Mouse (Mus musculus) neural tube, embryonic 13.5 days (tissue): ENCODE measurements around the gene Cggbp1. TPM values are rescaled to one million over a fixed set of nuclear protein-coding genes. Genes with fewer than 3 reads are reported as not detected.

ENCODE experiments used
- ATAC-seq: fragments of 200-750 bp; cut with Nextera tagmentation; 2 replicates; pipeline ENCODE4 v1.8.0; 2017; ENCODE audit warnings: low read depth, mild to moderate bottlenecking, moderate TSS enrichment, moderate library complexity
- H3K27ac ChIP-seq: fragments of 300-500 bp; sonication (generic); replicated peaks from 2 replicates; pipeline ENCODE4 v1.5.1; 2015; ENCODE audit warnings: moderate library complexity, mild to moderate bottlenecking, inconsistent platforms
- H3K27me3 ChIP-seq: fragments of 300-500 bp; sonication (generic); 2 replicates; pipeline ENCODE4 v1.6.1; 2015; ENCODE audit warnings: mild to moderate bottlenecking, inconsistent platforms
- H3K36me3 ChIP-seq: fragments of 300-500 bp; sonication (generic); 2 replicates; pipeline ENCODE4 v1.6.1; 2015; ENCODE audit warnings: mild to moderate bottlenecking, inconsistent platforms
- H3K4me1 ChIP-seq: fragments of 300-500 bp; sonication (generic); replicated peaks from 2 replicates; pipeline ENCODE4 v1.6.1; 2015; ENCODE audit warnings: inconsistent platforms
- H3K4me2 ChIP-seq: fragments of 300-500 bp; sonication (generic); 2 replicates; pipeline ENCODE4 v1.6.1; 2015; ENCODE audit warnings: inconsistent platforms, mild to moderate bottlenecking, moderate library complexity
- H3K4me3 ChIP-seq: fragments of 300-500 bp; sonication (generic); 2 replicates; pipeline ENCODE4 v1.5.1; 2015; ENCODE audit warnings: mild to moderate bottlenecking, inconsistent platforms
- H3K9ac ChIP-seq: fragments of 300-500 bp; sonication (generic); 2 replicates; pipeline ENCODE4 v1.6.1; 2015; ENCODE audit warnings: moderate library complexity, mild to moderate bottlenecking, inconsistent platforms
- H3K9me3 ChIP-seq: fragments of 300-500 bp; sonication (generic); 2 replicates; pipeline ENCODE4 v1.6.1; 2016; ENCODE audit warnings: inconsistent platforms
- WGBS: fragments of 180-500 bp; shearing (Covaris S2); methylation state at CpG from one replicate; pipeline ENCODE4 v1.1.7; 2015; 5-methylcytosine and 5-hydroxymethylcytosine counted together
- polyA plus RNA-seq: library from polyadenylated mRNA; unstranded; fragments of >200 nt; fragmentation: Nextera tagmentation; extraction: Ambion mirVana; gene quantifications from 2 replicates; pipeline ENCODE4 v1.2.1, GENCODE M21; 2015

Cggbp1 gene
- polyA plus RNA-seq, 1 experiment from 2014 or later: 65.3 TPM

GRCm38 (mm10) chr16:64875822-64876221, 24.0 kb downstream of the Cggbp1 start:
- Histone ChIP-seq H3K9ac (no peak overlapping the region), H3K36me3 (no peaks in the 10 kb centered on the region), H3K4me1 (peaks cover 4% of the 10 kb centered on the region), H3K4me2 (no peak overlapping the region), H3K4me3 (no peak overlapping the region), H3K9me3 (no peaks in the 10 kb centered on the region), H3K27ac (no peak overlapping the region), H3K27me3 (no peaks in the 10 kb centered on the region)
- 96% methylated on average over 1 of the region's 1 CpGs for WGBS
- ATAC-seq: no peak

- H3K9ac ChIP-seq: no peak overlapping the region
- H3K27ac ChIP-seq: no peak overlapping the region
- no peaks in the 10 kb centered on the region for H3K27me3 ChIP-seq
- no peak overlapping the region for H3K4me2 ChIP-seq
- no peaks in the 10 kb centered on the region for H3K9me3 ChIP-seq
- no peak overlapping the region for H3K4me3 ChIP-seq
- 73% methylated on average over 4 of the region's 4 CpGs for WGBS
- no peaks in the 10 kb centered on the region for H3K36me3 ChIP-seq
- ATAC-seq: no peak
- peaks cover 4% of the 10 kb centered on the region for H3K4me1 ChIP-seq
These were observed 25.0 kb downstream of the Cggbp1 start for GRCm38 (mm10) chr16:64876631-64877265.

GRCm38 (mm10) chr16:64877314-64877713, 25.5 kb downstream of the Cggbp1 start:
- Histone ChIP-seq H3K4me2 (no peak overlapping the region), H3K27me3 (no peaks in the 10 kb centered on the region), H3K9ac (no peak overlapping the region), H3K4me3 (no peak overlapping the region), H3K36me3 (no peaks in the 10 kb centered on the region), H3K27ac (no peak overlapping the region), H3K4me1 (peaks cover 4% of the 10 kb centered on the region), H3K9me3 (no peaks in the 10 kb centered on the region)
- 93% methylated on average over 3 of the region's 3 CpGs for WGBS
- ATAC-seq: no peak

DNA sequence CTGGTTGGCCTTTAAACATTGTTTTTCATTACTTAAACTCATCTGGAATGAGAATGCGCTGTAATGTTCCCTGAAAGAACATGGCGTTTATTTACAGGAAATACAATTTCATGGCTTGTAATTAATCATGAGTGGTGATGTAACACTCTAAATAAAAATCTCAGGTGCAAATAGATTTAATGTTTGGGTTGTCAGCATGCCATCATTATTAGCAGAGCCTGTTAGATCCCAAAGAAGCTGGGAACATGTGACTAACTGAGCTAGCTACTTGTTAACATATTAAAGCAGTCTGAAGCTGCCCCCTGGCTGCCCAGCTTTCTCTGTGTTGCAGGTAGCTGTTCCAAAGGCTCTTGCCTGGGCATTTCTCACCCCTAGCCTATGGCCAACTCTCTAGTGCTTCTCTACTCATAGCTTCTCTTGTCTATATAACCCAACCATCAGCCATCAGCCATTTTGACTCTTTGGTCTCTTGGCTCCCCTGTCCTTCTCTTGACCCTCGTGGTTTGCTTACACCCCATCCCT, 26.9 kb downstream of the Cggbp1 start:
- Histone ChIP-seq H3K4me3 (no peak overlapping the region), H3K27me3 (no peaks in the 10 kb centered on the region), H3K9ac (no peak overlapping the region), H3K4me1 (peaks cover 4% of the 10 kb centered on the region), H3K4me2 (no peak overlapping the region), H3K36me3 (no peaks in the 10 kb centered on the region), H3K27ac (no peak overlapping the region), H3K9me3 (no peaks in the 10 kb centered on the region)
- no peak for ATAC-seq
- 86% methylated on average over 3 of the region's 3 CpGs for WGBS

DNA sequence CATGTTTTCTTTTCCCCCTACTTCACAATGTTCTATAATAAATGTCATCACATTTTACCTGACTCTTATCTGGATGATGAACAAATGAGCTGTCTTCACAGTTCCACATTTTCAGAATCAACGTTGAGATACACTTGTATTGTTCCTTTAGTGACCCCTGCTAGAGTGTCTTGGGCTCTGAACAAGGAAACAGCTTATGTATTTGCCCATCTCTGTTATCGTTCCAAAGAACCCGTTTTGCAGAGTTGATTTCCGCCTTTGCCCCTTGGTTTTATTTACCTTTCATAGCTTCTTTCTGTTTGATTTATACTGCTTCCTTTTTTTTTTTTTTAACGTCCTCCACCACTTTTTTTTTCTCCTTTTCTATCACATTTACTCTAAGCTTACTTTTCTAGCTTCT, 27.9 kb downstream of the Cggbp1 start:
- WGBS: 84% methylated on average over 5 of the region's 5 CpGs
- Histone ChIP-seq H3K27me3 (no peaks in the 10 kb centered on the region), H3K36me3 (no peaks in the 10 kb centered on the region), H3K9me3 (no peaks in the 10 kb centered on the region), H3K4me2 (no peak overlapping the region), H3K4me3 (no peak overlapping the region), H3K9ac (no peak overlapping the region), H3K27ac (no peak overlapping the region), H3K4me1 (no peaks in the 10 kb centered on the region)
- ATAC-seq: no peak

DNA sequence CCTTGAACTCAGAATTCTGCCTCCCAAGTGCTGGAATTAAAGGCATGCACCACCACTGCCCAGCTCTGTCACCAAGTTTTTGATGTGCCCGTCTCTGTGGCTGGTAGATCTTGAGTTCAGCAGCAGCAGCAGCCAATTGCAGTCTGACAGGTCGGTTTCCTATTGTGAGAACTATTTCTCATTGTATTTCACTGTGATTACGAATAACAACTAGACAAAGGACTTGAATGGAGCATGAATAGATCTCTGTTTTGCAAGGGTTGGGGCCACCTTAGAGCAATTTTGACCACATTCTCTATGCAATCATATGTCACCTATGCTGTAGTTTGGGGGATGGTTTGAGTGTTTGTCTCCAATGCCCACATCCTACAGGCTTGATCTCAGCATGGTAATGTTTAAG, 29.2 kb downstream of the Cggbp1 start:
- no peak overlapping the region for H3K4me2 ChIP-seq
- no peak overlapping the region for H3K4me3 ChIP-seq
- no peak overlapping the region for H3K9ac ChIP-seq
- 81% methylated on average over 3 of the region's 3 CpGs for WGBS
- H3K4me1 ChIP-seq: peaks cover 3% of the 10 kb centered on the region; the same call in 1 of the 2 replicates
- H3K27ac ChIP-seq: no peak overlapping the region
- H3K27me3 ChIP-seq: no peaks in the 10 kb centered on the region
- H3K36me3 ChIP-seq: no peaks in the 10 kb centered on the region
- H3K9me3 ChIP-seq: no peaks in the 10 kb centered on the region
- ATAC-seq: no peak

GRCm38 (mm10) chr16:64881442-64881841, 29.6 kb downstream of the Cggbp1 start:
- no peaks in the 10 kb centered on the region for H3K27me3 ChIP-seq
- H3K36me3 ChIP-seq: no peaks in the 10 kb centered on the region
- no peak overlapping the region for H3K4me2 ChIP-seq
- H3K9me3 ChIP-seq: no peaks in the 10 kb centered on the region
- 90% methylated on average over 2 of the region's 2 CpGs for WGBS
- H3K9ac ChIP-seq: no peak overlapping the region
- no peak overlapping the region for H3K27ac ChIP-seq
- peaks cover 3% of the 10 kb centered on the region; the same call in 1 of the 2 replicates for H3K4me1 ChIP-seq
- no peak overlapping the region for H3K4me3 ChIP-seq
- ATAC-seq: no peak

DNA sequence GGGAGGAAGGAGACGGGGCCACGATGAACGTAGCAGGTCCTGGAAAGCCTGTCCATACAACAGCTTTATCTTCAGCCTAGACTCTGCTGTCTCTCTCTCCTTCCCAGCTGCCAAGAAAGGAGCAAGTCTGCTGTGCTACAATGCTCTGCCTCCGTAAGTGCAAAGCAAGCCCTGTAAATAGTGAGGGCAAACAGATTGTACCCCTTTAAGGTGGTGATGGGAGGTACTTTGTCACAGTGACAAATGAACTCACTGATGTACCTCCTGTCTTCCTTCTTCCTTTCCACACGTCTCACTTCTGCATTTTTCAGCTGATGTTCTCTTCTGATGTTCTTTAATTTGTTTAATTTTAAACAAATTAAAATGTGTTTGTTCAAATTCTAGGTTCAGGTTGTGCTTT, 32.1 kb downstream of the Cggbp1 start:
- WGBS: 71% methylated on average over 5 of the region's 5 CpGs
- no peak for ATAC-seq
- no peaks in the 10 kb centered on the region for H3K27me3 ChIP-seq

GRCm38 (mm10) chr16:64884420-64884838, 32.6 kb downstream of the Cggbp1 start:
- Histone ChIP-seq H3K4me2 (no peak overlapping the region), H3K9ac (no peak overlapping the region), H3K9me3 (no peaks in the 10 kb centered on the region), H3K27me3 (no peaks in the 10 kb centered on the region), H3K4me3 (no peak overlapping the region), H3K4me1 (peaks cover 3% of the 10 kb centered on the region; the same call in 1 of the 2 replicates), H3K27ac (no peak overlapping the region), H3K36me3 (no peaks in the 10 kb centered on the region)
- WGBS: 26% methylated on average over 3 of the region's 3 CpGs
- no peak for ATAC-seq

More for the DNA sequence above, 32.1 kb downstream of the Cggbp1 start:
- no peaks in the 10 kb centered on the region for H3K9me3 ChIP-seq
- no peak overlapping the region for H3K4me2 ChIP-seq
- H3K4me3 ChIP-seq: no peak overlapping the region
- H3K36me3 ChIP-seq: no peaks in the 10 kb centered on the region
- H3K27ac ChIP-seq: no peak overlapping the region
- H3K9ac ChIP-seq: no peak overlapping the region
- H3K4me1 ChIP-seq: peaks cover 3% of the 10 kb centered on the region; the same call in 1 of the 2 replicates

DNA sequence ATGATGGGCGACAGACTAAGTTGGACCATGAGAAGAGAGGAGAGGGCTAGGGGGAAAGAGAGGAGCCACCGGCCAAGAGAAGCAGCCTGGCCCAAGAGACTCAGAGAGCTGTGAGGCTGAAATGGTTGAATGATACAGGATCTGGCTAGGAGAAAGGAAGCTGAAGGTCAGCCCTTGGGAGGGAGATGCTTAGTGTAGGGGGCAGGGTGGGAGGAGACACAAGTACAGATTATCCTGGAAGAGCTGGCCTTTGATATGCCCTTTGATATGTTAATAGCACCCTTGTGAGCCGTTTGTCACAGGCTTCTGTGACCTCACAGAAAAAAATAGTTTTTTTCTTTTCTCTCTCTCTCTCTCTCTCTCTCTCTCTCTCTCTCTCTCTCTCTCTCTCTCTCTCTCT, 33.3 kb downstream of the Cggbp1 start:
- Histone ChIP-seq H3K9ac (no peak overlapping the region), H3K36me3 (no peaks in the 10 kb centered on the region), H3K9me3 (no peaks in the 10 kb centered on the region), H3K27me3 (no peaks in the 10 kb centered on the region), H3K4me1 (peaks cover 3% of the 10 kb centered on the region; the same call in 1 of the 2 replicates), H3K4me2 (no peak overlapping the region), H3K4me3 (no peak overlapping the region), H3K27ac (no peak overlapping the region)
- ATAC-seq: no peak
- WGBS: 25% methylated on average over 3 of the region's 3 CpGs

DNA sequence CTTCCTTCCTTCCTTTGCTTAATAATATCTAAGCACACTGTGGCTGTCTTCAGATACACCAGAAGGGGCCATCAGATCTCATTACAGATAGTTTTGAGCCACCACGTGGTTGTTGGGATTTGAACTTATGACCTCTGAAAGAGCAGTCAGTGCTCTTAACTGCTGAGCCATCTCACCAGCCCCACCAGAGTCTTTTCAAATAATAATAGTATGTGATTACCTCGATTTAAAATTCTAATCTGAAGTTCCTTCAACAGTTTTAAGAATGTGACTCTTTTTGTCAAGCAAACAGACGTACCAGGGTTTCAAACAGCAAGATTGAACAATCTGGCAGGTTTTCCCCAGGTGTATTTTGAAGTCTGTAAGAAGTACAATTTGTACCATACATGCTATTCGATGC, 33.8 kb downstream of the Cggbp1 start:
- peaks cover 3% of the 10 kb centered on the region; the same call in 1 of the 2 replicates for H3K4me1 ChIP-seq
- no peaks in the 10 kb centered on the region for H3K9me3 ChIP-seq
- H3K9ac ChIP-seq: no peak overlapping the region
- ATAC-seq: no peak
- no peak overlapping the region for H3K4me2 ChIP-seq
- 44% methylated on average over 4 of the region's 4 CpGs for WGBS
- no peaks in the 10 kb centered on the region for H3K36me3 ChIP-seq
- H3K27me3 ChIP-seq: no peaks in the 10 kb centered on the region
- H3K27ac ChIP-seq: no peak overlapping the region
- H3K4me3 ChIP-seq: no peak overlapping the region

DNA sequence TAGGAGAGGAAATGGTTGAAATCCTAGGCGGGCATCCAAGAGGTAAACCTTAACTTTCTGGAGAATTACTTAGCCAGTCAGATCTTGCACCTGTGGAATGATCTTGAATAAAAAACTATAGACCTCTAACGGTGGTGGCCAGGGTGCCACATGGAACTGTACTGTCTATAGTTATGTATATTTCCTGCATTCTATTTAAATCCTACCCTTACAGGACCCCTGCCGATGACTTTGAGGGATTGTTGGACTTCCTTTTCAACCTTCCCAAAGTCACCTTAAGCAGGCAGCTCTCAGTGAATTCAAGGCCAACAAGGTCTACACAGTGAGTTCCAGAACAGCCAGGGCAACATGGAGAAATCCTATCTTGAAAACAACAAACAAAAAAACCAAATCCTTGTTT, 37.7 kb downstream of the Cggbp1 start:
- no peak overlapping the region for H3K4me3 ChIP-seq
- no peaks in the 10 kb centered on the region for H3K27me3 ChIP-seq
- no peaks in the 10 kb centered on the region for H3K9me3 ChIP-seq
- ATAC-seq: no peak
- H3K36me3 ChIP-seq: no peaks in the 10 kb centered on the region
- 93% methylated on average over 3 of the region's 3 CpGs for WGBS
- H3K9ac ChIP-seq: no peak overlapping the region
- peaks cover 3% of the 10 kb centered on the region; the same call in 1 of the 2 replicates for H3K4me1 ChIP-seq
- H3K27ac ChIP-seq: no peak overlapping the region
- H3K4me2 ChIP-seq: no peak overlapping the region

DNA sequence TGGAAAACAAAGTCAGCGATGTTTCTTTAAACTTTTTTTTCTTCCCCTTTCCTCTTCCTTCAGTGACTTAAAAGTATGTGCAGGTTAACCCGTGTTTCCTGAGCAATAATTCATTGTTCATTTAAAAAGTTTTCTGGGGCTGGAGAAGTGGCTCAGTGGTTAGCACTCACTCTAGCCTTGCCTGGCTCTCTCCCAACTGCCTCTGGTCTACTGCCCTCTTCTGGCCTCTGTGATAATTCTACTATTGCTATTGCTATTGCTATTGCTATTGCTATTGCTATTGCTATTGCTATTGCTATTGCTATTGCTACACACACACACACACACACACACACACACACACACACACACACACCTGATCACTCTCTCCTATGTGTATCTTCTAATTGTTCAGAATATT, 47.3 kb downstream of the Cggbp1 start:
- Histone ChIP-seq H3K4me2 (no peak overlapping the region), H3K4me1 (no peaks in the 10 kb centered on the region), H3K27me3 (no peaks in the 10 kb centered on the region), H3K36me3 (no peaks in the 10 kb centered on the region), H3K9ac (no peak overlapping the region), H3K9me3 (no peaks in the 10 kb centered on the region), H3K27ac (no peak overlapping the region), H3K4me3 (no peak overlapping the region)
- WGBS: 73% methylated on average over 2 of the region's 2 CpGs
- no peak for ATAC-seq
